Mouse (Mus musculus) forebrain, embryonic 13.5 days (tissue): ENCODE results near the gene Nuak2. TPM values are rescaled to one million over a fixed set of nuclear protein-coding genes. Genes with fewer than 3 reads are reported as not detected.

Experiments used
- ATAC-seq: fragments of 200-750 bp; cut with Nextera tagmentation; 2 replicates; pipeline ENCODE4 v1.8.0; 2017
- H3K27ac ChIP-seq: fragments of 300-500 bp; sonication (generic); 2 replicates; pipeline ENCODE4 v1.5.1; 2015; ENCODE audit warnings: inconsistent platforms, mild to moderate bottlenecking, moderate library complexity
- H3K27me3 ChIP-seq: fragments of 300-500 bp; sonication (generic); 2 replicates; pipeline ENCODE4 v1.6.1; 2015; ENCODE audit warnings: mild to moderate bottlenecking, inconsistent platforms
- H3K36me3 ChIP-seq: fragments of 300-500 bp; sonication (generic); 2 replicates; pipeline ENCODE4 v1.6.1; 2015; ENCODE audit warnings: mild to moderate bottlenecking, inconsistent platforms; ENCODE audit not compliant: poor library complexity, severe bottlenecking
- H3K4me1 ChIP-seq: fragments of 300-500 bp; sonication (generic); 2 replicates; pipeline ENCODE4 v1.6.1; 2015; ENCODE audit warnings: inconsistent platforms
- H3K4me2 ChIP-seq: fragments of 300-500 bp; sonication (generic); 2 replicates; pipeline ENCODE4 v1.6.1; 2015; ENCODE audit warnings: inconsistent platforms, mild to moderate bottlenecking, moderate library complexity
- H3K4me3 ChIP-seq: fragments of 300-500 bp; sonication (generic); 2 replicates; pipeline ENCODE4 v1.5.1; 2015; ENCODE audit warnings: mild to moderate bottlenecking, inconsistent platforms
- H3K9ac ChIP-seq: fragments of 300-500 bp; sonication (generic); 2 replicates; pipeline ENCODE4 v1.6.1; 2015; ENCODE audit warnings: mild to moderate bottlenecking, inconsistent platforms
- H3K9me3 ChIP-seq: fragments of 300-500 bp; sonication (generic); replicated peaks from 2 replicates; pipeline ENCODE4 v1.6.1; 2016; ENCODE audit warnings: inconsistent platforms
- WGBS: fragments of 180-500 bp; shearing (Covaris S2); methylation state at CpG from one replicate; pipeline ENCODE4 v1.1.7; 2015; 5-methylcytosine and 5-hydroxymethylcytosine counted together
- polyA plus RNA-seq: library from polyadenylated mRNA; unstranded; fragments of >200 nt; fragmentation: Nextera tagmentation; extraction: Ambion mirVana; gene quantifications from 2 replicates; pipeline ENCODE4 v1.2.1, GENCODE M21; 2015

The Nuak2 gene
- polyA plus RNA-seq, 1 experiment from 2014 or later = 28.8 TPM

DNA sequence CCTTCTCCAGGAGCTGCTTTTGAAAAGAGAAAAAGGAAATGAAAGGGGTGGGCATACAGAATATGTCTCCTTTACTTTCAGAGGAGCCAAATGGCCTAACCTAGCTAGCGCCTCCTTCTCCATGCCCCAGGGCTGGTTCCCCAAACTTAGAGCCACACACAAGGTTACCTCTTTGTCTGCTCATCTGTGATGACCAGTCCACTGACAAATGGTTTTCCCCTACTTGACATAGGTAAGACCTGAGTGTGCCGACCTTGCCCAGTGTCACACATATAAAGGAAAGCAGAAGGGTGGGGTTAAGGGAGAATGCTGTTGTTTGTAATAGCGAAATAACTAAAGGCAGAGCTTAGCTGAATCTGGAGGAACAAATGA lies 58.9 kb downstream of the Nuak2 start:
- Histone ChIP-seq H3K27me3 (no peaks in the 10 kb centered on the region), H3K4me1 (peaks cover 70% of the 10 kb centered on the region), H3K4me3 (no peak overlapping the region), H3K4me2 (peak overlapping the region; percentile 2; the same call in 1 of the 2 replicates), H3K36me3 (peaks cover 51% of the 10 kb centered on the region), H3K27ac (peak overlapping the region; percentile 73), H3K9ac (0 out of 2 replicates have a peak overlapping the region, but pooled peaks have one; percentile 31), H3K9me3 (no peaks in the 10 kb centered on the region)
- no peak for ATAC-seq
- 70% methylated on average over 3 of the region's 3 CpGs for WGBS

DNA sequence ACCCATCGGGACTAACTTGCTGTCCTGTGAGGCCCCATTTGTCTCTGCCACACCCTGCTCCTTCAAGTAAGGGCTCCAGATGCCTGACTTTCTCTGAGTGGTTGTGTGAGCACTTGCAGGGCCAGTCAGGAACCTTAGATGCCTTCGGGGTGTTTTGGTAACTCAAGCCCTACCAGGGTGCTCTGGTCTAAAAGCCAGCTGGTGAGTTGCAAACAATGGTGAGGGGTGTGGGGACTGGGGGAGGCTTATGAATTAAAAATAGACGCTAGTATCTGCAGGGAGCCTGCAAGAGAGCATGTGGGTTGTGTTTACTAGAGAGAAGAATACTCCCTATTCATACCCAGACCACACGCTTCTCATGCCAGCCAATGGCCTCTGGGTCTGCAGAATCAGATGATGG lies 59.3 kb downstream of the Nuak2 start:
- ATAC-seq = peak; percentile 23; the same call in 1 of the 2 replicates
- Histone ChIP-seq H3K9ac (0 out of 2 replicates have a peak overlapping the region, but pooled peaks have one; percentile 31), H3K9me3 (no peaks in the 10 kb centered on the region), H3K36me3 (peaks cover 52% of the 10 kb centered on the region), H3K4me2 (no peak overlapping the region), H3K4me3 (no peak overlapping the region), H3K4me1 (peaks cover 70% of the 10 kb centered on the region), H3K27ac (peak overlapping the region; percentile 73; the same call in 1 of the 2 replicates), H3K27me3 (no peaks in the 10 kb centered on the region)
- WGBS = 38% methylated on average over 4 of the region's 4 CpGs

DNA sequence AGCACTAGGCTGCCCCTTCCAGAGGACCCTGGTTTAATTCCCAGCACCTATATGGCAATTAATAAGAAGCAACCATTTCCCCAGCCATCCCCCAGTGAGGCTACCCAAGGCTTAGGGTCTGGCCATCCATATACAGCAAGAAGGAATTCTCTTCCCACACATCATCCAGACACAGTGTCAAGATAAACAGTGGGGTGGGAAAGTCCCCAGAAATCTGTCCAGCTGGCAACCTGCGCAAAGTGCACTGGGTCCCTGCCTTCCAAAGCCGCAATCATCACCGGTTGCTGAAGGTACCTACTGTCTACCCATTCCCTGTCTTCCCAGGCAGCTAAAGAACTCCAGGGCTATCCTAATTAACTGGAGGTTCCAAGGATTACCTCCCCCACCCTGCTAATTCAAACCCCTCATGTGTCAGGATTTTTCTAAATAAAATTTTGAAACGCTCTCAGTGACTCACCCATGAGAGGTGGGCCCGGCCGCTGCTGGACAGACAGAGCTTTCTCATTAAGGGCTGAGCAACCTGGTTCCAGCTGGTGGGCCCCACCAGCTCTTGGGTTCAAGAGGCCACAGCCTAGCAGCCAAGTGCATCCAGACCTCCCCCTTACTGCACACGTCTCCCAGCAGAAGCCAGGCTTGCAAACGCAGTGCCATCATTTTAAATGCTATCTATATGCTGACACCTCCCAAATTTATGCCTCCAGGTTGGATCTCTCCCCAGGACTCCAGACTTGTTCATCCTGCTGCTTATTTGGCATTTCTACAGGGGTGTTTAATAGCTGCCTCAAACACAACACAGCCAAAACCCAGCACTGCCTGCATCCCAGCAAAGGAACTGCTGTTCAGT lies 60.5 kb downstream of the Nuak2 start:
- Histone ChIP-seq H3K4me1 (peaks cover 61% of the 10 kb centered on the region), H3K9me3 (no peaks in the 10 kb centered on the region), H3K4me2 (no peak overlapping the region), H3K9ac (peak overlapping the region; percentile 23; the same call in 1 of the 2 replicates), H3K36me3 (peaks cover 52% of the 10 kb centered on the region), H3K27me3 (no peaks in the 10 kb centered on the region), H3K4me3 (no peak overlapping the region), H3K27ac (no peak overlapping the region)
- 84% methylated on average over 8 of the region's 8 CpGs for WGBS
- no peak for ATAC-seq

DNA sequence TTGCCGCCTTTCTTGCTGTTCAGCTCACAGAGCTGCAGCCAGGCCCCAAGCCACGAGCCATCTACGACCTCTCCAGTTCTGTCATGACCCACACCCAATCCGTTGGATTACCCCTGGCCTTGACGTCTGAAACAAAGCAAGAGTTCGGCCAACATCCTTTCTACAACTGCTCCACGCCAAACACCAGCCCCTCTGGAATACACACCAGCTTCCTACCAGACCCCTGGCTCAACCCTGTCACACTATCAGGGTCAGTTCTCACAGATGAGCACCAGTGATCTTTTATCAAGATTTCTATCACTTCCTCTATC lies 61.1 kb downstream of the Nuak2 start:
- Histone ChIP-seq H3K27ac (no peak overlapping the region), H3K9ac (peak overlapping the region; percentile 23; the same call in 1 of the 2 replicates), H3K36me3 (peaks cover 52% of the 10 kb centered on the region), H3K4me3 (no peak overlapping the region), H3K27me3 (no peaks in the 10 kb centered on the region), H3K4me2 (no peak overlapping the region), H3K9me3 (no peaks in the 10 kb centered on the region), H3K4me1 (peaks cover 57% of the 10 kb centered on the region)
- ATAC-seq = no peak
- WGBS = 73% methylated on average over 7 of the region's 7 CpGs

DNA sequence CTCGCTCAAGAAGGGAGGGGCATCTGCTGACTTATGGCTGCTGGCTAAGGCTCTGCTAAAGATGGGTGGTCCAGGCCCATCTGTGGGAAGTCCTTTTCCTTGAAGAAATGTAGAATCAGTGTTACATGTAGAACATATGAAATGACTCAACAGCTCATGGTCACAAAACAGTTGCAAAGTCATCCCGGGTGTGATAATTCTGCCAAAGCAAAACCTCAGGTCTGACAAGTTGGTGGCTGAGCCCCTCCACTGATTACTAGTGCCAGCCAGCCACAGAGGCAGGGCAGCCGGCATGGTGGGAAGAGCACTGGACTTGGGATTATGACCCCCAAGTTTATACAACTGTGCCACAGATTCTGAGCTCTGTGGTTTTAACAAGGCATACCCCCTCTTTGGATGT lies 61.9 kb downstream of the Nuak2 start:
- 84% methylated on average over 3 of the region's 3 CpGs for WGBS
- Histone ChIP-seq H3K9me3 (no peaks in the 10 kb centered on the region), H3K4me3 (no peak overlapping the region), H3K4me2 (no peak overlapping the region), H3K27me3 (no peaks in the 10 kb centered on the region), H3K27ac (no peak overlapping the region), H3K36me3 (peaks cover 53% of the 10 kb centered on the region), H3K4me1 (peaks cover 50% of the 10 kb centered on the region), H3K9ac (no peak overlapping the region)
- no peak for ATAC-seq

DNA sequence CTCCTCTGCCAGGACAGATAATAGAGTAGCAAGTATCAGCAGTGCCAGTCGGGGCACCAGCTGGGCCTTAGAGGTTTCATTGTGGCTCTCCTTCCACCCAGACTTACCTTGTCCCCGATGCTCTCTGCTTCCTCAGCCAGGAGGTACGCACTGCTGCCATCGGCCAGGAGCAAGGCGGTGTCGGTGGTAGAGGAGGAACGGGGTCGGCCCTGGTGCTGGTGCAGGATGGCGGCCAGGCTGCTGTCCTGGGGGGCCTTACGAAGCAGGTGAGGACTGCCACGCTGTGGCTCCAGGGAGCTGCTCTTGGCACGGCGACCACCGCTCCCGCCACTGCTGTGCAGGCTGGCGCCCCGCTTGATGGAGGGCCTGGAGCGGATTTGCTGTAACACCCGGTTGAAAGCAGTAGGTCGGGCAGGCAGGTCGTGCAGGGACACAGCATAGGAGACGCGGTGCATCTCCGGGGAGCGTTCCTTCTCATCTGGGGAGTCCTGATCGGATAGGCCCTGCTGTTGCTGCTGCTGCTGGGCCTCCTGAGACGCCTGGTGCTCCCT lies 64.7 kb downstream of the Nuak2 start:
- peaks cover 55% of the 10 kb centered on the region for H3K36me3 ChIP-seq
- H3K9me3 ChIP-seq = no peaks in the 10 kb centered on the region
- no peak overlapping the region for H3K4me3 ChIP-seq
- H3K4me2 ChIP-seq = no peak overlapping the region
- H3K27ac ChIP-seq = no peak overlapping the region
- no peak for ATAC-seq
- WGBS = 89% methylated on average over 27 of the region's 27 CpGs
- H3K9ac ChIP-seq = no peak overlapping the region
- no peaks in the 10 kb centered on the region for H3K27me3 ChIP-seq
- peaks cover 39% of the 10 kb centered on the region for H3K4me1 ChIP-seq

DNA sequence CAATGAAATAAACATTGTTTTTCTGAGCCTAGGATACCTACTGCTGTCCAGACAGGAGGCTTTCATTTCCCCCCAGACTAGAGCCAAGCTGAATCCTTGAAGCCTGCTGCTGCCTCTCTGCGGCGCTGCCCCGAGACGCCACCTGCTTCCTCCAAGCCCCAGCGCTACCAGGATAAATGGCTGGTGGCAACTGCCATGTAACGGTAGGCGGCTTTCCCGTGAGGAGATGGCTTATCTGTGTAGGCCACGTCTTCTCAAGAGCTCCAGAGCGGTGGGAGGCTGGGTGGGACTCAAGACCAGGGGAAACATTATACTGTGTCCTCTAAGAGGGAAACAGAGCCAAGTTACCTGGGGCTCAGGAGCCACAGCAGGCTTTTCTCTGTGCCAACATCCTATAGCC lies 66.0 kb downstream of the Nuak2 start:
- H3K4me3 ChIP-seq = no peak overlapping the region
- H3K4me2 ChIP-seq = no peak overlapping the region
- no peak overlapping the region for H3K27ac ChIP-seq
- H3K4me1 ChIP-seq = peaks cover 40% of the 10 kb centered on the region
- WGBS = 77% methylated on average over 10 of the region's 10 CpGs
- peaks cover 50% of the 10 kb centered on the region for H3K36me3 ChIP-seq
- no peaks in the 10 kb centered on the region for H3K9me3 ChIP-seq
- H3K27me3 ChIP-seq = no peaks in the 10 kb centered on the region
- no peak overlapping the region for H3K9ac ChIP-seq
- no peak for ATAC-seq

Other genes with a start within 250 kb of the Nuak2 start
- 7.8 and 8.1 TPM in 2 replicates for gene Mfsd4a, start 248.1 kb upstream of the Nuak2 start, polyA plus RNA-seq
- gene Cdk18, start 176.4 kb upstream of the Nuak2 start, polyA plus RNA-seq = 0.23 and 0.59 TPM in 2 replicates
- gene Lemd1, start 124.7 kb upstream of the Nuak2 start, polyA plus RNA-seq = 14.3 and 17.0 TPM in 2 replicates
- 3.4 and 3.9 TPM in 2 replicates for gene AC124108.1, start 124.7 kb upstream of the Nuak2 start, polyA plus RNA-seq
- 1.0 and 1.1 TPM in 2 replicates for gene Gm10188, start 86.4 kb upstream of the Nuak2 start, polyA plus RNA-seq
- 1.2 and 1.6 TPM in 2 replicates for gene Klhdc8a, start 17.5 kb upstream of the Nuak2 start, polyA plus RNA-seq
- gene Tmcc2, start 75.2 kb downstream of the Nuak2 start, polyA plus RNA-seq = 16.7 and 19.7 TPM in 2 replicates
- 10.5 and 12.5 TPM in 2 replicates for gene Dstyk, start 101.4 kb downstream of the Nuak2 start, polyA plus RNA-seq
- gene Rbbp5, start 161.2 kb downstream of the Nuak2 start, polyA plus RNA-seq = 53.8 and 55.6 TPM in 2 replicates
- gene Tmem81, start 190.1 kb downstream of the Nuak2 start, polyA plus RNA-seq = 0.92 and 1.4 TPM in 2 replicates
- 53.6 and 68.9 TPM in 2 replicates for gene Cntn2, start 227.1 kb downstream of the Nuak2 start, polyA plus RNA-seq